Mouse (Mus musculus) midbrain, embryonic 14.5 days (tissue): ENCODE data around the gene Rgmb. TPM values are rescaled to one million over a fixed set of nuclear protein-coding genes. Genes with fewer than 3 reads are reported as not detected.

Experiments used
- ATAC-seq: fragments of 200-750 bp; cut with Nextera tagmentation; 2 replicates; pipeline ENCODE4 v1.8.0; 2017; ENCODE audit warnings: moderate number of reproducible peaks, moderate library complexity; ENCODE audit not compliant: low FRiP score, low TSS enrichment
- DNase-seq: peaks from one replicate; pipeline ENCODE4 v3.0.0-alpha.2; 2015
- H3K27ac ChIP-seq: fragments of 300-500 bp; sonication (generic); replicated peaks from 2 replicates; pipeline ENCODE4 v1.5.1; 2014; ENCODE audit warnings: mild to moderate bottlenecking, low read depth, low read length, moderate library complexity
- H3K27me3 ChIP-seq: fragments of 300-500 bp; sonication (generic); 2 replicates; pipeline ENCODE4 v1.6.1; 2014; ENCODE audit warnings: low read length, control low read depth, mixed read lengths; ENCODE audit not compliant: control insufficient read depth, insufficient read depth
- H3K36me3 ChIP-seq: fragments of 300-500 bp; sonication (generic); 2 replicates; pipeline ENCODE4 v1.6.1; 2014; ENCODE audit warnings: low read length, control low read depth; ENCODE audit not compliant: control insufficient read depth, insufficient read depth
- H3K4me1 ChIP-seq: fragments of 300-500 bp; sonication (generic); 2 replicates; pipeline ENCODE4 v1.6.1; 2014; ENCODE audit warnings: mild to moderate bottlenecking, antibody characterized with exemption, low read length, control low read depth; ENCODE audit not compliant: control insufficient read depth, insufficient read depth
- H3K4me2 ChIP-seq: fragments of 300-500 bp; sonication (generic); 2 replicates; pipeline ENCODE4 v1.6.1; 2014; ENCODE audit warnings: mild to moderate bottlenecking, low read length, moderate library complexity
- H3K4me3 ChIP-seq: fragments of 300-500 bp; sonication (generic); replicated peaks from 2 replicates; pipeline ENCODE4 v1.5.1; 2014; ENCODE audit warnings: low read depth, low read length
- H3K9ac ChIP-seq: fragments of 300-500 bp; sonication (generic); replicated peaks from 2 replicates; pipeline ENCODE4 v1.6.1; 2014; ENCODE audit warnings: mild to moderate bottlenecking, low read length, moderate library complexity
- H3K9me3 ChIP-seq: fragments of 300-500 bp; sonication (generic); 2 replicates; pipeline ENCODE4 v1.6.1; 2016; ENCODE audit warnings: low read length, control low read depth, mixed read lengths; ENCODE audit not compliant: control insufficient read depth
- WGBS: fragments of 180-500 bp; shearing (Covaris S2); extraction: QIAGEN DNeasy Blood & Tissue Kit; methylation state at CpG from one replicate; pipeline ENCODE4 v1.1.7; 2014; 5-methylcytosine and 5-hydroxymethylcytosine counted together
- polyA plus RNA-seq: library from polyadenylated mRNA; unstranded; fragments of >200 nt; fragmentation: Nextera tagmentation; extraction: Ambion mirVana; gene quantifications from 2 replicates; pipeline ENCODE4 v1.2.1, GENCODE M21; 2014

The Rgmb gene
- polyA plus RNA-seq, 1 experiment from 2014 or later, result 107 TPM

DNA sequence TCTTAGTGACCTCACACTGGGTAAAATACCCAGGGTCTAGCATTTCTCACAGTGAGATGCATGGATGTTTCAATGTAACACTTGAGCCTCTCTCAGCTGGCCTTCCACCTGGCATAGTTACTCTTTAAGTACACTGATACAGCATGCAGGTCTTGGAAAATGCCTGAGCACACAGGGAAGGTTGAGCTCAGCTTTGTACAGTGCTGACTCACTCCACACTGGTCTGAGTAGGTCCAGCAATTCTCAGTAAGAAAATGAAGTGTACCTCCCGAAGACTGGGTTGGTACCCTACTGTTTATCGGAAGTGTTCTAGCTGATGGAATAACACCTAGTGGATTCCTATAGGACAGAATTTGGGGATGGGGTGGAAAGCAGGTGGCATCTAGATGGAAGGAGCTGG is 13.2 kb downstream of the Rgmb start:
- 96% methylated on average over 2 of the region's 2 CpGs for WGBS
- DNase-seq, result no peak
- Histone ChIP-seq H3K9me3 (no peaks in the 10 kb centered on the region), H3K4me1 (peaks cover 35% of the 10 kb centered on the region; the same call in 1 of the 2 replicates), H3K27me3 (no peaks in the 10 kb centered on the region), H3K27ac (no peak overlapping the region), H3K36me3 (peaks cover 54% of the 10 kb centered on the region), H3K9ac (no peak overlapping the region), H3K4me2 (no peak overlapping the region), H3K4me3 (no peak overlapping the region)
- no peak; the same call in 1 of the 2 replicates for ATAC-seq

DNA sequence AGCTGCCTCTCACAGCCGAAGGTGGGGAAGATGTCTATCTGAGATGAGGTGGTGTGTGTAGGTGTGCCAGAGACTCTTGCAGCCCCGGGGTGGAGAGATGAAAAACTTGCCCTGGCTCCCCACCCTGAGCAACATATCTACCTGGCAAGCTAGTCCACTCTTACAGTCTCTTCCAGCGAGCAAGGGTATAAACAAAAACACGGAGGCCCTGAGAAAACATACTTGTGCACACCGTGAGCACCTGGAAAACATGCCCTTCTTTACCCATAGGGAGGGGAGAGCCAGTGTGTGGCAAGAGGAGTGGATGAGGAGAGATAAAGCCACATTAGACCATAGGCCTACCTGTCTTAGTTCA is 13.8 kb downstream of the Rgmb start:
- Histone ChIP-seq H3K9me3 (no peaks in the 10 kb centered on the region), H3K4me1 (peaks cover 32% of the 10 kb centered on the region; the same call in 1 of the 2 replicates), H3K36me3 (peaks cover 59% of the 10 kb centered on the region), H3K27me3 (no peaks in the 10 kb centered on the region), H3K9ac (no peak overlapping the region), H3K4me2 (no peak overlapping the region), H3K4me3 (no peak overlapping the region), H3K27ac (no peak overlapping the region)
- DNase-seq, result no peak
- WGBS, result 93% methylated on average over 5 of the region's 5 CpGs
- no peak for ATAC-seq

DNA sequence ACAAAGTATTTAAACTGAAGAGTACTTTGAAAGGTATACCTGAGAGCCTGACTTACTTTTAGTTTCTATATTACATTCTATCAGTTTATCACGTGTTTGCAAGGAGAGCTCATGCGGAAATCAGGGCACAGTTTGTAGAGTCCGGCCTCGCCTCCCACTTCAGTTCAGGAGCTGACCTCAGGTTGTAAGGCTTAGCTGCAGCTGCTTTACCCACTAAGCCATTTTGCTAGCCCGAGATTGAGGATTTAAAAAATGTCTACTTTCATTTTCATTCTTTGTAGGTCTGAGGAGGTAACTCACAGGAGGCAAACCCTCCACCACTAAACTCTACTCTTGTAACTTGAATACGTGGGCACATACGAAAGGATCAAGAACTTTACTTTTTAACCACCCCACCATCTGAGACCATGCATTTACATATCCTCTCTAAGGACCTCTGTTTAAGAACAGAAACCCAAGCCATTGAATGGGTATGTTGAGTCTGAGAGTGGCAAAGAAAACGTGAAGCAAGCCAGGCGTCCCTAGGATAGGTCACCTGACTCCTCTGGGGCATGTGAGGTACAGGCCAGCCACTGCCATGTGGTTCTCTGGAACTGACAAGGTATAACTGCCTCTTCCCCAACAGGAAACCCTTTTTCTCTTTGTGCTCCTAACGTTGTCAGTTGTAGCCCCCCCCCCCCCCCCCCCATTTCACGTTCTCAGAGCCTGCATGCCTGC is 14.3 kb downstream of the Rgmb start:
- Histone ChIP-seq H3K9me3 (no peaks in the 10 kb centered on the region), H3K9ac (no peak overlapping the region), H3K4me3 (no peak overlapping the region), H3K27me3 (no peaks in the 10 kb centered on the region), H3K27ac (no peak overlapping the region), H3K4me2 (no peak overlapping the region), H3K4me1 (peaks cover 33% of the 10 kb centered on the region; the same call in 1 of the 2 replicates), H3K36me3 (peaks cover 61% of the 10 kb centered on the region)
- WGBS, result 82% methylated on average over 11 of the region's 11 CpGs
- ATAC-seq (no peak), DNase-seq (no peak)

DNA sequence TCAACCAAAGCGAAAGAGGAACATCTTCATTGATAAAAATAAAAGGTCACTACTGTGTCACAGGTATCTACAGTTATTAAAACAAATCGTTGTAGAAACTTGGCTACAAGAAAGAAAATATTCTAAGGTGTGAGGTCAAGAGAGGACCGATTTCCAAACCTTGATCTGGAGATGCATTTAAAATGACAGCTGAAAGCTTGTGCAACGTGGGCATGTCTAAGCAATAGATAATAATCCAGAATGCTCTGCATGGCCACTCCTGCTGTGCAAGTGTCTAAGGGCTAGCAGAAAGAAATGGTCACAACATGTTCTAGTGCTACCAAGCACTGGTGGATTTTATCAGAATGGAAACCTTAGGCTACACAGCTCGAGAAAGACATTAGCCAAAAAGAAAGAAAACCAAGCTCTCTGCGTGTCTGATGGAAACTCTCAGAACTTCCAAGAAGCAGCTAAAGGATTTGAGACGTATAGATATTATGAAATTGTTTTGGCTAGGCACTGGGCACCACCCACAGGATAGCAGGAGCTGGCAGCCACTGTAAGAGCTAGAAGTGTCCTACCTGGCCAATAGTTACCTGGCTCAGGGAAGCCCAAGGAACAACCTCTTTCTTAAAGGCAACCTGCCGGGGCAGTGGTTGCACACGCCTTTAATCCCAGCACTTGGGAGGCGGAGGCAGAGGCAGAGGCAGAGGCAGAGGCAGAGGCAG is 15.4 kb downstream of the Rgmb start:
- no peak overlapping the region for H3K4me2 ChIP-seq
- H3K27me3 ChIP-seq, result no peaks in the 10 kb centered on the region
- peaks cover 54% of the 10 kb centered on the region for H3K36me3 ChIP-seq
- peaks cover 31% of the 10 kb centered on the region; the same call in 1 of the 2 replicates for H3K4me1 ChIP-seq
- H3K4me3 ChIP-seq, result no peak overlapping the region
- 82% methylated on average over 10 of the region's 10 CpGs for WGBS
- no peak overlapping the region for H3K27ac ChIP-seq
- H3K9me3 ChIP-seq, result no peaks in the 10 kb centered on the region
- DNase-seq (no peak), ATAC-seq (no peak)
- no peak overlapping the region for H3K9ac ChIP-seq

DNA sequence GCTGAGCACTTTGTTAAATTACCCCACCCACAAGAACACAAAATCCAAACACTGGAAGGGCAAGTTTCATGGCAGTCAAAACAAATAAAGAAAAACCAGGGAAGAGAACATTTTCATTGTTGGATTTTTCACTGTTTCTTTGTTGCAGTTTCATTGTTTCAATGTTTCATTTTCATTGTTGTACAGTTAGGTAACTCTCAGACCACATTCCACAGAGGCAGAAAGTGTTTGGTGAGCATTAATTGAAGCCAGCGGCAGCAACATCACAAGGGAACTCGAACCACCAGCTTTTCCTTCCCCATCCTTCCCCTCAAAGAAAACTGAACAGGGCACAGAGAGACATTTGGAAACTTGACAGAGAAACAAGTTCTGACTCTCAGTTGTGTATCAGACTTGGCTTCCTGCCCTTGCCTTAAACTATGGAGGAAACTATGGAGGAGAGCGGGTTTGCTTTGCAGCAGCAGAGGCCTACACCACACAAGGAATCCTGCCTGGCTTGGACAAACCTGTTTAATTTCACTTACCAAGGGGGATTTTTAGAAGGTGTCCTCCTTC is 17.1 kb downstream of the Rgmb start:
- Histone ChIP-seq H3K9me3 (no peaks in the 10 kb centered on the region), H3K36me3 (peaks cover 38% of the 10 kb centered on the region), H3K27me3 (no peaks in the 10 kb centered on the region), H3K9ac (no peak overlapping the region), H3K4me1 (peaks cover 47% of the 10 kb centered on the region), H3K27ac (no peak overlapping the region), H3K4me3 (no peak overlapping the region), H3K4me2 (no peak overlapping the region)
- WGBS, result 80% methylated on average over 3 of the region's 3 CpGs
- no peak for ATAC-seq
- DNase-seq, result no peak

DNA sequence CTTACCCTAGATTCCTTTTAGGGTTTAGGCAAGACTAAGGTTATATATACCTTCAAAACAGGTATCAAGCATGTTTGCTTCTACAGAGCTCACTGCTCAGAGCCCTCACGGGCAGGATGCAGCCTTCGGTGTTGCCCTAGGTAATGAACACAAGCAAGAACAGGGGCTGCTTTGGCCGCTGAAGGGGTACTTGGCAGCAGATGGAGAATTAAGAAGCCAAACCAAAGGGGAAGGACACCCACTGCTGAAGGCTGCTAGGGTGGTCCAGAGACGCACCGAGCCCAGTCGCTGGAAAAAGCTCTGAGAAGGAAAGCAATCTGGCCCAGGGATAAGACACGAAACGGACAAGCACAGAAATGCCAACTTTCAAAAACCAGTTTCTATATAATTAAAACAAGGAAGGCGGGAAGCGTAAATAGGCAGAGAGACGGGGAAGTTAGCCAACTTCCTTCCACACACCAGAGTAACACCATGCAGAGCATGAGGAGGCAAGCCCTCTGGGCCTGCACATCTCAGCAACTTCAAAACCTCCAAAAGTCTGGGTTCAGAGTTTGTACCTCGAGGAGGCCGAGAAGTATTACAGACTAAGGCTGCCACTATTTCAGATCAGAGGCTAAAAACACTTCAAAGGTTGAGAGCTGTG is 18.6 kb downstream of the Rgmb start:
- DNase-seq (no peak), ATAC-seq (no peak)
- Histone ChIP-seq H3K4me2 (no peak overlapping the region), H3K36me3 (peaks cover 28% of the 10 kb centered on the region), H3K4me1 (peaks cover 58% of the 10 kb centered on the region), H3K27me3 (no peaks in the 10 kb centered on the region), H3K4me3 (no peak overlapping the region), H3K9me3 (no peaks in the 10 kb centered on the region), H3K27ac (no peak overlapping the region), H3K9ac (no peak overlapping the region)
- 77% methylated on average over 13 of the region's 13 CpGs for WGBS

DNA sequence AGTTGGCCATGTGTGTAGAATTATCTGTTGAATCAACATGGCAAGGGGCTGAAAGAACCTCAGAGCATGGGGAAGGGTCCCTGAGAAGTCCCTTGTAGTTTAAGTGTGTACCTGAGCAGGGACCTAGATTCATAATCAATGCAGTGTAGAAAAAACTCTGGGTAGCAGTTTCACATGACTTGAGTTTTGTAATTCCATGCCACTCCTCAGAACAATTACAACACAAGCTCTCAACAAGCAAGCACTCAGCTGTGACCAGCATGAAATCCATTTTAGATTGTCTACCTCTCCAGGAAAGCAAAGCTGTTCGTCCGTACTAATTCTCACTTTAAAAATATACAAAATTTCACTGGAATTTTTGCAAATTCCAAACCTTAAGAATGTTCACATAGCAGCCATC is 20.9 kb downstream of the Rgmb start:
- Histone ChIP-seq H3K9ac (no peak overlapping the region), H3K27me3 (no peaks in the 10 kb centered on the region), H3K4me1 (peaks cover 52% of the 10 kb centered on the region), H3K4me3 (no peak overlapping the region), H3K9me3 (no peaks in the 10 kb centered on the region), H3K36me3 (peaks cover 30% of the 10 kb centered on the region), H3K4me2 (no peak overlapping the region), H3K27ac (no peak overlapping the region)
- ATAC-seq (no peak), DNase-seq (no peak)
- WGBS, result 36% methylated on average over 2 of the region's 2 CpGs

DNA sequence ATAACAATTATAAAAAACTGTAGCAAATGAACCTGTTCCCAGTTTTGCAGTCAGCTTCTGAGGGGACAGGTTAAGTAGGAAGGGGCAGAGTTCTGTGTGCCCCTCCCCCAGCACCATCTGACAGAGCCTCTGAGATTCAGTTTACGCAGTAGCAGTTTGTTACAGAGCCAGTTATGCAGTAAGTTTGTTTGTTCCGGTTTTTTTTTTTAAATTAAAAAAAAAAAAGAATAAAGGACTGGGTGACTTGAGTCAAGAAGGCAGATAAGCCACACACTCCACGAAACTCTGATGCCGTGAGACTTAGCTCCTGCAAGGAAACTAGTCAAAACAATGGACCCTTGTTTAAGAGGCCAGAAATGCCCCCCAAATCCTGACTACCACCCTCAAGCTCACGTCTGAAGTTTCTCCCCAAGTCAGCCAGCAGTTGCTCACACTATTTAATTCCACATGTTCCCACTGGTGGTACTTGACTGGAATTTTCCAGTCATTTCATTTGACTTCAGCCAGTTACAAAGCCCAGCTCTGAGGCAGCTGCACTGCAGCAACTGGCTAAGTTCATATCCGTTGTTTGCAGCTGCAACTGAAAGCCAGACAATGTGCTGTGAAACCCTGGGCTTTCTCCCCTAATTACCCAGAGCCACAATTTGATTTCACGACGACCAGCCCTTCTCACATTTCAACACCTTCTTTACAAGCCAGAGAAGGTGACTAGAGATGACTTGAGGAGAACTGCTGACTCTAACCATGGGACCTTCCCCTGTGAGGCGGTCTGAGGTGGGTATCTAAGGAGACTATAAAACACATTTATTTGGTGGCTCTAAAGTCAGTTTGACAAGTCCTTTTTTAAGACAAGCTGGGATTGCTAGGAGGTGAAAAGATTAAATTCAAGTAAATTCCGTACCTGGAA is 22.1 kb downstream of the Rgmb start:
- peak; percentile 36 for DNase-seq
- H3K9me3 ChIP-seq, result no peaks in the 10 kb centered on the region
- WGBS, result 20% methylated on average over 10 of the region's 10 CpGs
- no peak overlapping the region for H3K4me2 ChIP-seq
- ATAC-seq, result no peak
- peak overlapping the region; percentile 54; the same call in 1 of the 2 replicates for H3K27ac ChIP-seq
- H3K9ac ChIP-seq, result peak overlapping the region; percentile 14; the same call in 1 of the 2 replicates
- no peak overlapping the region for H3K4me3 ChIP-seq
- H3K27me3 ChIP-seq, result no peaks in the 10 kb centered on the region
- peaks cover 30% of the 10 kb centered on the region for H3K36me3 ChIP-seq
- peaks cover 42% of the 10 kb centered on the region for H3K4me1 ChIP-seq
